Mouse (Mus musculus) CD8-positive naive resting alpha-beta T cell, adult 2 months (primary cell): ENCODE data around the gene Nup205.

Experiments used
- DNase-seq, 2 experiments: peaks; one replicate each; pipeline ENCODE4 v3.0.0; 2022; ENCODE audit warnings: low read depth in 2 of 2, low spot score in 2 of 2

The Nup205 gene

DNA sequence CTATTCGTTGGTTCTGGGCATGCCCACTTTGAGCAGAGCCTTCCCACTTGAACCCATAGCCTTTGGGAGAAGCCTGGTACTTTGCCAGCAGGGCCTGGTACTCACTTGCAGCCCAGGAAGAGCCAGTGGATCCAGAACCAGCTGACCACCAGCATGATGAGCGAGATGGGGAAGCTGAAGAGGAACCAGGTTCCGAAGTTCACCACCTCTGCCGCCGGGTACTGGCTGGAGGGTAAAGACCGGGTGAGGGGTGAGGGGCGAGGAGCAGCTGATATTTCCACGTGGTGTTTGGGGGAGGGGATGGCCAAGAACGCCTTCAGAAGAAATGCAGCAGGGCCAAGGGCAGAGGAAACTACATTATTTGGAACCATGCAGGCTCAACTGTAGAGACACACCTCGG is 102.1 kb downstream of the Nup205 start:
- DNase-seq = no peak

DNA sequence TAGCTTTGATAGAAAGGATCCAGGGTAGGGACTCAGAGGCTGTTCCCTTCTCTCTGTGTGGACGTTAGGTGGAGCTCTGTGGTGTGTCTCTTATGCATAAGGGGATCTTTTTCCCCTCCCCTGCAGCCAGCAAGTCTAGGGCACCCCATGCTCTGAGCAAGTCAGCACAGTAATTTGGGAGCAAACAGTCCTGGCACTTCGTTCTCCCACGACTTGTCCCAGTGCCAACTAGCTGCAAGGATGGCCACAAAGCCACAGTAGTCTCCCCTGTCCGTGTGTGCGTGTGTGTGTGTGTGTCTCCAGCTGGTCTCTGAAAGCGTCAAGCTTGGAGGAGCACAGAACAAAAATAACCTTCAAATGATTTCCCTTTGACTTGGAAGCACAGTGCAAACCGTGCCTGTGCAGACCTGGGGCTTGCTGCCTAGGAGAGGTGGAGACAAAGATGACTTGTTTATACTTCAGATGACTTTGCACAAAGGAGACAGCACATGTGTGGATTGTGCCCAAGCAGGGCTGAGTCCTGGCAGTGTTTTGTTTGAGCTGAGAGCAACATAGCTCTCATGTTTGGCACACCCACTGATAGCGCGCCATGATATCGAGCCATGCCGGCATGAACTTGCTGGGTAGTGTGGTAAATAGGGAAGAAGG is 111.0 kb downstream of the Nup205 start:
- no peak for DNase-seq

DNA sequence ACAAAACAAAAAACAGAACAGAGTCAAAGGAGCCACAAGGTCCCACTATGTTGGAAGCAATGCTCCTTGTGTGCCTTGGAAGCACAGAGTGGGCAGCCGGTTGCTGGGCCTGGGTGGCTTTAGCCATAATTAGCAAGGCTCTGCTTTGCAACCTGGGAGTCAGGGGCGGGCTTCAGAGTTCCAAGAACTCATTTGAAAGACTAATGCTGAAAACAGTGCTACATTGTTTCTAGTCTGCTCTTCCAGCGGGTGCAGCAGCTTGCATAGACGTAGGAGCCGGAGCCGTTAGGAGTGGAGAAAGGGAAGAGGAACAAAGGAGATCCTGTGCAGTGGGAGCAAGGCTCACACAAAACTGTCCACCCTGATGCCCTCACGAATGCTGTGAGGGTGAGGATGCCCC is 111.7 kb downstream of the Nup205 start:
- DNase-seq = no peak

DNA sequence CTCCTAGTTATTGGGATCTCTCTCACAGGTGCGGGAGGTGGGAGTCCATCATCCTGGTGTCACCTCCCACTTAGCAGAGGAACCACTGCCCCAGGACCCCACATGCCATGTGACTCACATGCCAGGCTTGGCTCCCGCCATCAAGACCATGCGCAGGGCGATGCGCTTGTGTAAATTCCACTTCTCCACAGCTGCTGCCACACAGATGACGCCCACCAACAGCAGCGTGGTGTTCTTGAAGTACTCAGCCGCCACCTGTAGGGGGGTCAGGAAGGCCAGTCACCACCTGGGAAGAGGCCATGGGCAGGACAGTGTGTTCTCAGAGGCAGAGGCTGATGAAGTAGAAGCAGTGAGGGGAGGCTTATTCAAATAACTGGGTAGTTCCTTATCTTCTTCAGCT is 112.5 kb downstream of the Nup205 start:
- DNase-seq = no peak

DNA sequence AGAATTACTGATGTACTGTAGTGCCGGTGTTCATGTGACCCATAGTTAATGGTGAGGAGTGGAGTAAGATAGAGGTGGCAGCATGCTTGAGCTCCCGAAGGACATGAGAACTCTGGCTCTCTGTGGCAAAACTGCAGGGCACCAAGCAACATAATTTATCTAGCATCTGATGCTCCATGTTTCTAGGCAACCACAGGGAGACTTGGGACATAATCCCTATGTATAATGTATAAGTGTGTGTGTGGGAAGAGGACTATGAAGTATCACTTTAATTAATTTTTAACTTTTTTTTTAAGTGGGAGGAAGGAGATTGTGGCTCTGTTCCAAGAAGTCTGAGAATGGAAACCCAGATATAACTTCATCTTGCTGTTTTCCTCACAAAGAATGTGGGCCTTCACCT is 117.7 kb downstream of the Nup205 start:
- DNase-seq = no peak

DNA sequence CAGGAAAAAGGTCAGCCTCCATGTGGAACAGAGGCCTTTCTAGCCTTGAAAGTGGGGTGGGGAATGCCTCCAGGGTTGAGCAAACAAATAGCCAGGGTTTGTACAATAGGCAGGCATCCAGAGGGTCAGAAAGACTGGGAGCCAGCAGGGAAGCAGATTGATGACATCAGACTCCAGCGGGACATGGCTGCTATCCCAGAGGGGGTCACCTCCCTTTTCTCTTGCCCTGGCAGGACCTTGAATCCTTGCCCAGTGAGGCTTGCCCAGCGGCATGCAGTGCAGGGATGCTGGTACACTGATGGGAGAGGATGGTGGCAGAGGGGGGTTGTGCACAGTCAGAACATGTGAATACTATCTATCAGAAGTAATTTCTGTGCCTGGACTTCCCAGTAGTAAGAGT is 119.8 kb downstream of the Nup205 start:
- no peak for DNase-seq
